Mouse (Mus musculus) thymus, postnatal 10 days (tissue): Measurements from ENCODE around the gene Snx32.
"Not testable (repeated sequence)": the region's sequence is repeated elsewhere in the genome, so short reads cannot be mapped to it uniquely, and the experiment has no call there.

Experiments
- DNase-seq, 2 experiments: peaks; one replicate each; pipeline ENCODE4 v3.0.0; 2021; ENCODE audit warnings: low spot score in 2 of 2

Snx32 gene

GRCm38 (mm10) chr19:5512091-5513004 lies 2.0 kb upstream of the Snx32 start:
- DNase-seq: no peak

GRCm38 (mm10) chr19:5511074-5511632 lies 815 bp upstream of the Snx32 start:
- no peak for DNase-seq

DNA sequence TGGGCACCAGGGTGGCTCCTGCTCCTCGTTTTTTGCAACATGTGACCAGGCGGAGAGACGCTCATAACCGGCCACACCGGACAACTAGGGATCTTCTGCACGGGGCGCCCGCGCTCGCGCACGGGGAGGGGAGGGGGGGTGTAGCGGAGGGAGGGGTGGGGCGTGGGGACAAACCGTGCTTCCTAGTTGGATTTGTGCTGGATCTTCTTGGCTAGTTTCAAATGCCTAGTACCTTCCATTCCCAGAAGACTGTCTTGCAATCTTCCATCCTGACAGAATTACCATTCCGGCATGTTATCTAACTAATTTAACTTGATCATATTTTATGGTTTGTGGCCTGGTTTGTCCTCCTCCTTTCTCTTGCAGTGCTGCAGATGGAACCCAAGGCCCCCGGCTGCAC lies 6.7 kb downstream of the Snx32 start, which contains the start of gene 1700020D05Rik:
TSS of gene 1700020D05Rik (minus strand) at position 101 of the 400 bp plus-strand sequence.
- DNase-seq: no peak

DNA sequence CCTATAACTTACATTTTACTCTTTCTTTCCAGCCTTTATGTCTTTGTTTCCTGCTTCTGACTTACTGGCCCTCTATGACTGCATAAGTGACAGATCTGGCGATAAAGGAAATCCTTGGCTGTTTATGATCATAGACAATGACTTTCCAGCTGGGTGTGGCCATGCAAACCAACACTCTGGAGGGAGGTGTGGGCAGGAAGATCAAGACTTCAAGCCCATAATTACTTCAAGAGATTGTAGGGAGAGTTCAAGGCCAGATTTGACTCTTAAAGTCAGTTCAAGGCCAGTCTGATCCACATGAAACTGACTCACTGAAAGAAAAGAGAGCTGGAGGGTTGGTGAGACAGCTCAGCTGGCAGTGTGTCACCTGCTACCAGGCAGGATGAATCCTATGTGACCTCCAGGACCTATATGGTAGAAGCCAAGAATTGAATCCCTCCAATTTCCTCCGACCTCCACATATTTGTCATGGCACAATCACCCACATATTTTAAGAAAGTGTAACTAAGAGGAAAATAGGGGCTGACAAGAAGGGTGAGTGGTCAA lies 9.9 kb downstream of the Snx32 start:
- no peak for DNase-seq

- no peak for DNase-seq
Measured at GRCm38 (mm10) chr19:5496052-5496370, 14.3 kb downstream of the Snx32 start.

- no peak for DNase-seq
Measured at GRCm38 (mm10) chr19:5495353-5496051, 14.8 kb downstream of the Snx32 start.

GRCm38 (mm10) chr19:5494314-5494713 lies 16.0 kb downstream of the Snx32 start:
- DNase-seq: no peak

DNA sequence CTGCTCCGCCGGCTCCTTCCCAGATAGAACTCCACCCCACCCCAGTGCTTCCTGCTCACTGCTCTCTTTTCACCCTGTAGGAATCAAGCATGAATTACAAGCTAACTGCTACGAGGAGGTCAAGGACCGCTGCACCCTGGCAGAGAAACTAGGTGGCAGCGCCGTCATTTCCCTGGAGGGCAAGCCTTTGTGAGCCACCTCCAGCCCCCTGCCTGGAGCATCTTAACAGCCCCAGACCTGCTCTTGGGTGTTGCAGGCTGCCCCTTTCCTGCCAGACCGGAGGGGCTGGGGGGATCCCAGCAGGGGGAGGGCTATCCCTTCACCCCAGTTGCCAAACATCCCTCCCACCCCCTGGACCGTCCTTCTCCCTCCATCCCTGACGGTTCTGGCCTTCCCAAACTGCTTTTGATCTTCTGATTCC lies 17.0 kb downstream of the Snx32 start:
- not testable (repeated sequence) for DNase-seq

DNA sequence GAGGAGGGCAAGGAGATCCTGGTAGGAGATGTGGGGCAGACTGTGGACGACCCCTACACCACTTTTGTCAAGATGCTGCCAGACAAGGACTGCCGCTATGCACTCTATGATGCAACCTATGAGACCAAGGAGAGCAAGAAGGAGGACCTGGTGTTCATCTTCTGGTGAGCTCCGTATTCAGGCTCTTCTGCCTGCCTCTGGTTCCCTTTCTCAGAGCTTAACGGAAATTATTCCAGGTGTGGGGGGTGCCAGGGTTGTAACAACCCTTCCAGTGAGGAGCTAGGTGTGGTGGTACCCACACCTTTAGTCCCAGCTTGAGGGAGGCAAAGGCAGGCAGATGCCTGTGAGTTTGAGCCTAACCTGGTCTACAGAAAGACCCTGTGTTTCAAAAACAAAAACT lies 17.7 kb downstream of the Snx32 start:
- no peak for DNase-seq

GRCm38 (mm10) chr19:5490898-5491708 lies 19.2 kb downstream of the Snx32 start:
- peak; percentile 78 to 81 for DNase-seq

DNA sequence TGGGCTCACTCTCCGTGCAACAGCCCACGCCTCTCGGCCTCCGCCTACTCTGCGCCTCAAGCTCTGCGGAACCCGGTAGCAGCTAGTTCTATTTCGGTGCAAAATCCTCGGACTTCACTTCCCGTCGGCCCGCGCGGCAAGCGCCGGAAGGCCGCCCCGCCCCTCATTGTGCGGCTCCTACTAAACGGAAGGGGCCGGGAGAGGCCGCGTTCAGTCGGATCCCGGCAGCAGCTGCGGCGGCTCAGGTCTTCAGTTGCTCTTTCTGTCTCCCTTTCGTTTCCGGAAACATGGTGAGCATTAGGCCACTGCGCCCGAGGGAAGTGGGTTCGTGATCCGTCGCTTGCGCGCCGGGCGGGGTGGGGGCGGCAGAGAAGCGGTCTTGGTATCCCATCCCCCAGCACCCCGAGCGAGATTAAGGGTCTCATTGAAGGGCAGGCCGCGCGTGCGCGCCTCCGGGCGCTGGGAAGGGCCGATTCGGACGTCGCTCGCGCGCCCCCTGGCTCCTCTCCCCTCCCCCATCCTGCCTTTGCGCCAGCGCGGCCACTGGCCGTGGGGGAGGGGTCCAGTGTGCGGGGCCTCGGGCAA lies 19.9 kb downstream of the Snx32 start, which contains the start of gene Cfl1:
TSS of gene Cfl1 (plus strand) at position 143 of the 585 bp plus-strand sequence.
- peak; percentile 94 to 95 for DNase-seq

- not testable (repeated sequence) for DNase-seq
Measured at GRCm38 (mm10) chr19:5489721-5490120, 20.6 kb downstream of the Snx32 start.

GRCm38 (mm10) chr19:5488878-5489571 lies 21.3 kb downstream of the Snx32 start:
- peak; percentile 98 to 99 for DNase-seq

GRCm38 (mm10) chr19:5487768-5488550 lies 22.4 kb downstream of the Snx32 start, which contains the start of gene Mus81:
TSS of gene Mus81 (minus strand) at chr19:5488402.
- DNase-seq: peak; percentile 93 to 98

DNA sequence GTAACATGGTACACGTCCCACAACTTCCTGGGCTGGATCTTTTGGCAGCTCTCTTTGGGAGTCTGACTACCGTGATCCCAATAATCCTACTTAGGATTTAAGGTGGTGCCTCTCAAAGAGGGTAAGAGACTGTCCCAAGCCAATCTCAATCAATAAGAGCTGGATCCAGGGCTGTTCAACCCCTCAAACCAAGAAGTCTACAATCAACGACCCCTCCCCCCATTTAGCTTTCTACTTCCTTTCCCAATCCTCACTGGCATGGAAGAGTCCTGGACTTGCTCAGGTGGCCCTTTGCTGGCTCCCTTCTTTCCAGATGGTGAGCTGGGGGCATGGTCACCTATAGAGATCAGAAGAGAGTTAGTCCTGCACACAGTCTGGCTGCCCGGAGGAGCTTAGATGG lies 23.6 kb downstream of the Snx32 start:
- no peak for DNase-seq

GRCm38 (mm10) chr19:5486286-5486685 lies 24.1 kb downstream of the Snx32 start:
- no peak for DNase-seq

GRCm38 (mm10) chr19:5485821-5486220 lies 24.5 kb downstream of the Snx32 start:
- DNase-seq: no peak

GRCm38 (mm10) chr19:5485371-5485770 lies 25.0 kb downstream of the Snx32 start:
- no peak for DNase-seq

DNA sequence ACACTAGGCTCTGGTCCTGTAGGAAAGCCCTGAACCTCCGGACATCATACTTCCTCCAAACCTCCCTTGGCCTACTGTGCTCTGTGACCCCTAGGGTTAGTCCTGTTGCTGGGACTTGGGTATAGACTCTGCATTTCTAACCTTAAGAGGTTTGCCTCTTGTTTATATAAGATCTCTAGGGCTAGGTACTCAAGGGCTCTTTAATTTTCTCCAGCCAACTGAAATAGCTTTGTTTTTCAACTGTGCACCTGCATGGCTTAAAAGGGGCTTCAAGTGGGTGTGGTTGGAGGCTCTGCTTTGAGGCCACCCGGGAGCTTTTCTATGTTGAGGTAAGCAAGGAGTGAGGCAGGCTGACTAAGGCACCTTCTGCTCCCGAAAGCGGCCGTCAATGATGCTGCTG lies 25.8 kb downstream of the Snx32 start:
- no peak for DNase-seq
